ENCODE assay signal across 8 mouse cellular contexts in the genomic region with DNA sequence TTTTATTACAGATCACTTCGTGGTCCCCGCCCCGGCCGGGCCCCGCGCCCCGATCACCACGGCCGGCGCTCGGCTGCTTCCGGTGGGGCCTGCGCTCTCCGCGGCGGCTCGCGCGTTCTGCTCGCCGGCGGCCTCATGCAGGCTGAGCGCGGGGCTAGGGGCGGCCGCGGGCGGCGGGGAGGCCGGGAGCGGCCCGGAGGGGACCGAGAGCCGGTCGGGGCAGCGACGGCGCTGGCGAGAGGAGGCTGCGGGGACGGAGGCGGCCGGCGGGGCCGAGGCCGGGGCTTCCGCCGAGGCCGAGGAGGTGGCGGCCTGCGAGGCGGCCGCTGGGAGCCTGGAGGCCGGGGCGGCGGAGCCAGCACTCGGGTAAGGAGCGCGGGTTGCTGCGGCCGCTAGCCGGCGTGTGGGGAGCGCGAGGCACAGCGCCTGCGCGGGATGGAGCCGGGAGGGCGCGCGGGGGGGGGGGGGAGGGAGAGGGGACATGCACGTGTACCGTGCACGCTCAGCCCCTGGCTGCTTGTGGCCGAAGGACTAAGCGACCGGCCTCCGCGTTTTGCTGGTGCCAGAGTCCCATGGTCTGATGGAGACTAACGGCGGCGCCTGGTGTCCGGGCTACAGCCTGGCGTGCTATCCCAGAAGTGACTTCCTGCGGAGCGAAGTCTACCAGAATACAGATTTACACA. TPM values are rescaled to one million over a fixed set of nuclear protein-coding genes. Genes with fewer than 3 reads are reported as not detected.
DNase-seq lines count a peak whose midpoint lies in the region; ATAC-seq and TF ChIP-seq lines count a peak whose summit lies in the region.

A gene (plus strand): TSS at position 109 of the 683 bp plus-strand sequence.

- ATAC-seq in embryonic facial prominence, embryonic 15.5 days (ENCODE audit: insufficient number of reproducible peaks, low FRiP score, low TSS enrichment, low read depth), result peak; percentile 94
- peak; percentile 96 for ATAC-seq in kidney, embryonic 15.5 days (replicated peaks; ENCODE audit: low FRiP score)
- peak; percentile 92 for ATAC-seq in liver, embryonic 12.5 days

- peak within 1 kb of the TSS; percentile 77 for H3K27ac ChIP-seq in bone marrow macrophage, adult 2 months (ENCODE audit: insufficient read depth, low read depth, low read length)
- H3K27ac ChIP-seq in embryonic facial prominence, embryonic 15.5 days (replicated peaks), result peak within 1 kb of the TSS; percentile 98
- H3K27ac ChIP-seq in heart, embryonic 10.5 days, result peak within 1 kb of the TSS; percentile 100
- peak within 1 kb of the TSS; percentile 99 for H3K27ac ChIP-seq in kidney, embryonic 15.5 days
- H3K27ac ChIP-seq in liver, embryonic 12.5 days, result peak within 1 kb of the TSS; percentile 97

- no peak for TF ChIP-seq CTCF in bone marrow macrophage, adult 2 months (IDR thresholded peaks at IDR 0.05; ENCODE audit: low read depth, low read length)

- H3K27me3 ChIP-seq in embryonic facial prominence, embryonic 15.5 days, result no peaks in the 10 kb centered on the region
- H3K27me3 ChIP-seq in heart, embryonic 10.5 days (ENCODE audit: insufficient read depth, poor library complexity, severe bottlenecking), result no peaks in the 10 kb centered on the region
- no peaks in the 10 kb centered on the region for H3K27me3 ChIP-seq in kidney, embryonic 15.5 days
- H3K27me3 ChIP-seq in liver, embryonic 12.5 days (replicated peaks), result no peaks in the 10 kb centered on the region
- no peaks in the 10 kb centered on the region for H3K27me3 ChIP-seq in splenic B cell, adult 2 months (ENCODE audit: control insufficient read depth, insufficient read depth, low read length, poor library complexity, severe bottlenecking)

- peak within 1 kb of the TSS; percentile 95 for H3K9ac ChIP-seq in embryonic facial prominence, embryonic 15.5 days
- H3K9ac ChIP-seq in kidney, embryonic 15.5 days, result peak within 1 kb of the TSS; percentile 93
- H3K9ac ChIP-seq in liver, embryonic 12.5 days, result peak within 1 kb of the TSS; percentile 96

- peak within 1 kb of the TSS; percentile 79 for H3K4me3 ChIP-seq in bone marrow macrophage, adult 2 months (ENCODE audit: insufficient read depth, low read length)
- H3K4me3 ChIP-seq in embryonic facial prominence, embryonic 15.5 days (replicated peaks), result peak within 1 kb of the TSS; percentile 78
- H3K4me3 ChIP-seq in heart, embryonic 10.5 days, result peak within 1 kb of the TSS; percentile 82
- peak within 1 kb of the TSS; percentile 77 for H3K4me3 ChIP-seq in kidney, embryonic 15.5 days (replicated peaks)
- H3K4me3 ChIP-seq in liver, embryonic 12.5 days, result peak within 1 kb of the TSS; percentile 86

- H3K9me3 ChIP-seq in embryonic facial prominence, embryonic 15.5 days (replicated peaks), result no peaks in the 10 kb centered on the region
- no peaks in the 10 kb centered on the region for H3K9me3 ChIP-seq in heart, embryonic 10.5 days
- no peaks in the 10 kb centered on the region for H3K9me3 ChIP-seq in kidney, embryonic 15.5 days (replicated peaks)
- H3K9me3 ChIP-seq in liver, embryonic 12.5 days (replicated peaks), result no peaks in the 10 kb centered on the region

- under 1% methylated on average over 62 of the region's 87 CpGs for WGBS in embryonic facial prominence, embryonic 15.5 days
- under 1% methylated on average over 72 of the region's 87 CpGs for WGBS in heart, embryonic 10.5 days
- under 1% methylated on average over 79 of the region's 87 CpGs for WGBS in kidney, embryonic 15.5 days
- under 1% methylated on average over 45 of the region's 87 CpGs for WGBS in liver, embryonic 12.5 days (ENCODE audit: insufficient replicate concordance)

- DNase-seq in A20 (ENCODE audit: low read depth, low spot score), result peak; percentile 85
- DNase-seq in heart, embryonic 10.5 days (ENCODE audit: low spot score), result peak; percentile 93
- peak; percentile 80 for DNase-seq in naive thymus-derived CD4-positive, alpha-beta T cell, adult 2 months (ENCODE audit: low read depth)
- peak; percentile 84 for DNase-seq in splenic B cell, adult 2 months (ENCODE audit: low read depth, low spot score)

- H3K4me1 ChIP-seq in bone marrow macrophage, adult 2 months (ENCODE audit: control insufficient read depth, insufficient read depth, low read length), result peaks cover 15% of the 10 kb centered on the region
- H3K4me1 ChIP-seq in embryonic facial prominence, embryonic 15.5 days, result peaks cover 13% of the 10 kb centered on the region
- H3K4me1 ChIP-seq in heart, embryonic 10.5 days, result peaks cover 10% of the 10 kb centered on the region
- H3K4me1 ChIP-seq in kidney, embryonic 15.5 days, result peaks cover 12% of the 10 kb centered on the region
- peaks cover 35% of the 10 kb centered on the region for H3K4me1 ChIP-seq in liver, embryonic 12.5 days

- peak within 1 kb of the TSS; percentile 67 for H3K4me2 ChIP-seq in embryonic facial prominence, embryonic 15.5 days (replicated peaks)
- H3K4me2 ChIP-seq in kidney, embryonic 15.5 days, result peak within 1 kb of the TSS; percentile 60
- peak within 1 kb of the TSS; percentile 92 for H3K4me2 ChIP-seq in liver, embryonic 12.5 days

- H3K36me3 ChIP-seq in embryonic facial prominence, embryonic 15.5 days, result no peaks in the 10 kb centered on the region
- no peaks in the 10 kb centered on the region for H3K36me3 ChIP-seq in heart, embryonic 10.5 days
- H3K36me3 ChIP-seq in kidney, embryonic 15.5 days, result no peaks in the 10 kb centered on the region
- peaks cover 4% of the 10 kb centered on the region; the same call in 1 of the 2 replicates for H3K36me3 ChIP-seq in liver, embryonic 12.5 days
- H3K36me3 ChIP-seq in splenic B cell, adult 2 months (ENCODE audit: control insufficient read depth, insufficient read depth, low read length, poor library complexity, severe bottlenecking), result no peaks in the 10 kb centered on the region

- no peak for TF ChIP-seq POLR2A in bone marrow macrophage, adult 2 months (IDR thresholded peaks at IDR 0.05; ENCODE audit: borderline replicate concordance, low read depth, low read length)

RNA-seq across cellular contexts. Expression of the gene that starts here (rescaled TPM):
- 8.9 and 9.4 TPM in 2 replicates for polyA plus RNA-seq in bone marrow macrophage, adult 2 months (2012; ENCODE audit: insufficient read depth, insufficient read length, missing spikeins)
- polyA plus RNA-seq in embryonic facial prominence, embryonic 15.5 days (2015; fragmentation: Nextera tagmentation; extraction: Ambion mirVana), result 4.9 and 5.3 TPM in 2 replicates
- polyA plus RNA-seq in heart, embryonic 10.5 days (2016; fragmentation: Nextera tagmentation; extraction: Ambion mirVana), result 6.5 and 12.5 TPM in 2 replicates
- polyA plus RNA-seq in kidney, embryonic 15.5 days (2015; fragmentation: Nextera tagmentation; extraction: Ambion mirVana), result 7.2 and 9.3 TPM in 2 replicates
- 14.2 TPM in 2 replicates for polyA plus RNA-seq in liver, embryonic 12.5 days (2016; fragmentation: Nextera tagmentation; extraction: Ambion mirVana)

Comparison
In these comparisons a context has a peak if more than half of its experiments do, and no peak if none do; other contexts are left out.
1. Peak in every context shown above with its lines: DNase-seq, ATAC-seq, H3K4me3 ChIP-seq and H3K27ac ChIP-seq.